Mouse (Mus musculus) embryonic facial prominence, embryonic 10.5 days (tissue): ENCODE data around the gene Prpsap1. TPM values are rescaled to one million over a fixed set of nuclear protein-coding genes. Genes with fewer than 3 reads are reported as not detected.

ENCODE experiments used
- DNase-seq: peaks from one replicate; pipeline ENCODE4 v3.0.0-alpha.2; 2017; ENCODE audit warnings: low spot score
- H3K27ac ChIP-seq: fragments of 300-500 bp; sonication (generic); replicated peaks from 2 replicates; pipeline ENCODE4 v1.5.1; 2016; ENCODE audit warnings: mild to moderate bottlenecking
- H3K27me3 ChIP-seq: fragments of 300-500 bp; sonication (generic); replicated peaks from 2 replicates; pipeline ENCODE4 v1.6.1; 2016; ENCODE audit warnings: low read depth, mild to moderate bottlenecking; ENCODE audit not compliant: poor library complexity, severe bottlenecking
- H3K36me3 ChIP-seq: fragments of 300-500 bp; sonication (generic); replicated peaks from 2 replicates; pipeline ENCODE4 v1.6.1; 2016; ENCODE audit warnings: mild to moderate bottlenecking, moderate library complexity
- H3K4me1 ChIP-seq: fragments of 300-500 bp; sonication (generic); 2 replicates; pipeline ENCODE4 v1.6.1; 2016
- H3K4me3 ChIP-seq: fragments of 300-500 bp; sonication (generic); 2 replicates; pipeline ENCODE4 v1.5.1; 2016; ENCODE audit warnings: mild to moderate bottlenecking, moderate library complexity
- H3K9me3 ChIP-seq: fragments of 300-500 bp; sonication (generic); 2 replicates; pipeline ENCODE4 v1.6.1; 2016; ENCODE audit warnings: mild to moderate bottlenecking
- WGBS: fragments of 180-500 bp; shearing (Covaris S2); methylation state at CpG from one replicate; pipeline ENCODE4 v1.1.7; 2016; 5-methylcytosine and 5-hydroxymethylcytosine counted together
- polyA plus RNA-seq: library from polyadenylated mRNA; unstranded; fragments of >200 nt; fragmentation: Nextera tagmentation; extraction: Ambion mirVana; gene quantifications from 2 replicates; pipeline ENCODE4 v1.2.1, GENCODE M21; 2016

The Prpsap1 gene
- 233 and 242 TPM in 2 replicates for polyA plus RNA-seq

DNA sequence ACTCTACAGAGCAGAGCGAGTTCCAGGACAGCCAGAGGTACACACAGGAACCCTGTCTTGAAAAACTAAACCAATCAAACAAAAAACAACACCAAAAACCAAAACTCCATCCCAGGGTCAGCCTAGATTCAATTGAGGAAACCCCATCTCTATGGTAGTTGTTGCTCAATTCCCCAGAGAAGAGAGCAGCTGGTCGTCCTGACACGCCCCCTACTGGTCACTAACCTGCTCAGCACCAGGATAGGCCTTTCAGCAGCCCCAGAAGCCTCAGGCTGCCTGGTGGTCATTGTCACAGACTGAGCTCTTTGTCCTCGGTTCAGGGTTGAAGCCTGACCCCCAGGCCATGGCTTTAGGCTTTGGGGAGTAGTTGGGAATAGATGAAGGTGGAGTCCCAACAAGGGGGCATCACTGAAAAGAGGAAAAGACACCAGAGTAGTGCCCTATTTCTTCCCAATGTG is at the start of gene Prpsap1:
Gene Prpsap1, minus strand, starts transcription at position 408 of the 458 bp plus-strand sequence.
- peaks cover under 1% of the 10 kb centered on the region for H3K36me3 ChIP-seq
- WGBS: 24% methylated on average over 4 of the region's 4 CpGs
- peak; percentile 69 for DNase-seq
- no peaks in the 10 kb centered on the region for H3K27me3 ChIP-seq
- H3K9me3 ChIP-seq: no peaks in the 10 kb centered on the region
- H3K4me3 ChIP-seq: peak within 1 kb of the TSS; percentile 13; the same call in 1 of the 2 replicates
- peaks cover 30% of the 10 kb centered on the region for H3K4me1 ChIP-seq
- peak within 1 kb of the TSS; percentile 49 for H3K27ac ChIP-seq

GRCm38 (mm10) chr11:116543110-116543509 is 49.1 kb upstream of the Prpsap1 start:
- 90% methylated on average over 4 of the region's 4 CpGs for WGBS
- peak; percentile 32 for DNase-seq
- Histone ChIP-seq H3K27ac (no peak overlapping the region), H3K36me3 (peaks cover 100% of the 10 kb centered on the region), H3K4me3 (no peak overlapping the region), H3K4me1 (peaks cover 17% of the 10 kb centered on the region), H3K9me3 (no peaks in the 10 kb centered on the region), H3K27me3 (no peaks in the 10 kb centered on the region)

- H3K4me1 ChIP-seq: peaks cover 19% of the 10 kb centered on the region
- no peak for DNase-seq
- peaks cover 96% of the 10 kb centered on the region for H3K36me3 ChIP-seq
- no peak overlapping the region for H3K4me3 ChIP-seq
- 92% methylated on average over 11 of the region's 11 CpGs for WGBS
- H3K9me3 ChIP-seq: no peaks in the 10 kb centered on the region
- no peaks in the 10 kb centered on the region for H3K27me3 ChIP-seq
- H3K27ac ChIP-seq: no peak overlapping the region
These were observed 47.2 kb upstream of the Prpsap1 start for GRCm38 (mm10) chr11:116541183-116541582.

DNA sequence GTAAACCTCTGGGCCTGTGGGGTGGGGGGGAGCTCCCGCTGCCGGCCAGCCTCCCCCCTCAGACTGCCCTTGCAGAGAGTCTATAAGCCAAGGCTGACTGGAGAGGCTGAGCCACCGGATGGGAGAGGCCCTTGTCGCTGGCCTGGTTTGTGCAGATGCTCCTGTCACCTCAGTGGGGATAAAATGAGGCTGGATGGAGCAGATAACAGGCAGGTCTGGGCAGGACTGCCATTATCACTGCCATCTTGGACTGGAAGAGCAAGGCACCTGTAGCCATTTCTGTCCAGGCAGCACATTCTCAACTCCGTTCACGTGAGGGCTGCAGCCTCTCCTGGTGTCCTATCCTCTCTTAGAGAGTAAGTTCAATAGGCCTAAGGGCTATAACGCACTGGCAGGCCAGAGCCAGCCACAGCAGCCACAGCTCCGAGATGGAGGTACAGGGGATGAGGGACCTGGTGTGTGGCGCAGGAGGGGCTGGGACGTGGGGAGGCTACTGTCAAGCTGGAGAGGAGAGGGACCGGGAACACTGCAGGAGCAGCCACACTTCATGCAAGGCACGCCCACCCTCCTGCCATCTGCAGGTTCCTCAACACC is 44.2 kb upstream of the Prpsap1 start:
- 0 out of 2 replicates have a peak overlapping the region, but pooled peaks have one; percentile 8 for H3K4me3 ChIP-seq
- H3K27ac ChIP-seq: no peak overlapping the region
- H3K4me1 ChIP-seq: peaks cover 42% of the 10 kb centered on the region
- no peaks in the 10 kb centered on the region for H3K9me3 ChIP-seq
- WGBS: 72% methylated on average over 12 of the region's 12 CpGs
- H3K27me3 ChIP-seq: peaks cover 25% of the 10 kb centered on the region
- DNase-seq: no peak
- H3K36me3 ChIP-seq: peaks cover 72% of the 10 kb centered on the region

DNA sequence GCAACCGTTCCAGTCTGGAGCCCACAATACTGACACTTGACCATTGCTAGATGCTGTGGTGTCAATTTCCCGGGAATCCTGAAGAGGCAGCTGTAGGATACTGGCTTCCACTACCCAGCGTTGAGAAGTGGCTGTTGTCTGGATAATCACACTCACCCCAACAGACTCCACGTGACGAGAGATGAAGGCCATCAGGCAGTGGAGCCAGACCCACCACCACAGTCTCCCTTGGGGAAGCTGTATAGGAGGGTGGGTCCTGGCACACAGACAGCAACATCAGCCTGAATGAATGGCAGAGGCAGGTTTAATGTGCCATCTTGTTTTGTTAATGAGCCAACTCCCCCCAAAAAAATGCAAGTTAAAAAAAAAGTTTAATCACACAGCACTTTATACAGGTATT is 43.4 kb upstream of the Prpsap1 start:
- Histone ChIP-seq H3K27me3 (peaks cover 33% of the 10 kb centered on the region), H3K27ac (no peak overlapping the region), H3K4me1 (peaks cover 50% of the 10 kb centered on the region), H3K9me3 (no peaks in the 10 kb centered on the region), H3K36me3 (peaks cover 64% of the 10 kb centered on the region), H3K4me3 (no peak overlapping the region)
- DNase-seq: no peak
- 79% methylated on average over 5 of the region's 5 CpGs for WGBS

- Histone ChIP-seq H3K27me3 (peaks cover 40% of the 10 kb centered on the region), H3K4me3 (no peak overlapping the region), H3K9me3 (no peaks in the 10 kb centered on the region), H3K36me3 (peaks cover 57% of the 10 kb centered on the region), H3K4me1 (peaks cover 57% of the 10 kb centered on the region), H3K27ac (no peak overlapping the region)
- WGBS: 92% methylated on average over 7 of the region's 7 CpGs
- DNase-seq: no peak
These were observed 42.7 kb upstream of the Prpsap1 start for GRCm38 (mm10) chr11:116536685-116537084.

DNA sequence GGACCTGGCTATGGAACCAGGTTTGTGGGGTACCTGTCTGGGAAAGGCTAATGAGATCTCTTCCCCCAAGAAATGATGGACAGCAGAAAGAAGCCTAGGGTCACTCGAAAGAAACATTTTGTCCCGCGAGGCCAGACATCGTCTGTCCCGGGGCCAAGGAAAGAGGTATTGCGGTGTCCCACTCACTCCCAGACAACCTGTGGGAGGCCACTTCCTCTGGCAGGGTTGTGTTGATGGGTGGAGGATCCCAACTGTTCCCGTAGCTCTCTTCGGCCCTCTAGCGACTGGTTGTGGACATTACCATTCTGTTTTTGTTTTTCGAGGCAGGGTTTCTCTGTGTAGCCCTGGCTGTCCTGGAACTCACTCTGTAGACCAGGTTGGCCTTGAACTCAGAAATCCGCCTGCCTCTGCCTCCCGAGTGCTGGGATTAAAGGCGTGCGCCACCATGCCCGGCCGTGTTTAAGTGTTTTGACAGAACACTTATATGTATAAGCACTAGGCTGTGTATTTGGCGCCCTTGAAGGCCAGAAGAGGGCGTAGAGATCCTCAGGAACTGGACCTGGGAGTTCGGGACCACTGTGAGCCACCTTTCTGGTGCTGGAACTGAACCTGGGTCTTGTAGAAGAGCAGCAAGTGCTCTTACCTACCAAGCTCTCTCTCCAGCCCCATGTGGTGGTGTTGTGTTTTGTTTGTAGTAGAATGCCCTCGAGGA is 40.3 kb upstream of the Prpsap1 start:
- no peak overlapping the region for H3K27ac ChIP-seq
- H3K4me1 ChIP-seq: peaks cover 72% of the 10 kb centered on the region
- DNase-seq: peak; percentile 82
- peaks cover 33% of the 10 kb centered on the region for H3K36me3 ChIP-seq
- H3K9me3 ChIP-seq: no peaks in the 10 kb centered on the region
- peaks cover 61% of the 10 kb centered on the region for H3K27me3 ChIP-seq
- 18% methylated on average over 20 of the region's 20 CpGs for WGBS
- H3K4me3 ChIP-seq: peak overlapping the region; percentile 64

DNA sequence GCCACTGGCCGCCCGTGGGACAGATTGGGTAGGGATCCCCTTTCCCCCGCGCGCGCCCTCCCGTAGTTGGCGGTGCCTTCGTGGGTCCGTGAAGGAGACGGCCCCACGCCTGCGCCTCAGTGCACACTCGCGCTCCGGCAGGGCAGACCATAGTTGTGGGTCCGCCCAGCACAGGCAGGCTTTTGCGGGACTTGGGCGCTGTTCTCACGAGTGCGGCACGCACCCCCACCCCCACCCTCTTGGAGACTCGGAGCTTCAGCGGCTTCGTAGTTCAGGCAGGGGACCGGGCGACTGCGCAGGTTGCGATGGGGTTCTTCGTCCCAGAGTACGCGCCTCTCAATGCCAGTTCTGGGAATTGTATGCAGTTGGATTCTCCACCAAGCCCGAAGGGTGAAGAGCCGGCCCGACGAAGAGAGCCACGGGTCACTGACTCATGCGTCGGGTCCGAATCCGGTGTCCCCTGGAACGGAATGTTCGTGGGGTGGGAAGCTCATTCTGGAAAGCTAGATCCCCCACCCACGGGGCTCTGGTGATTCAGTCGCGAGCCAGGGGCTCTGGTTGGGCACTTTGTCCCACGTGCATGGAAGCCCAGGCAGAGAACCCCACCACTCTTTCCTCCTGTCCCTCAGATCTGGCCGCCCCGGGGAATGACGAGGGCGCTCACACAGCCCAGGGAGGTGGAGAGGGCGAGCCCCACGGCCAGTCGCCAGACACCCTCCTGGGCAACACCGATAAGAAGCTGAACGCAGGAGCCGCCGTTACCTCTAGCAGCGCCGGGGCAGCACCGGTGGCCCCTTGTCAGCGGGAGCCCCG is 39.5 kb upstream of the Prpsap1 start:
- peaks cover 66% of the 10 kb centered on the region for H3K27me3 ChIP-seq
- H3K9me3 ChIP-seq: no peaks in the 10 kb centered on the region
- peak overlapping the region; percentile 48 for H3K27ac ChIP-seq
- WGBS: under 1% methylated on average over 63 of the region's 63 CpGs
- peaks cover 65% of the 10 kb centered on the region for H3K4me1 ChIP-seq
- peak; percentile 61 for DNase-seq
- peaks cover 25% of the 10 kb centered on the region for H3K36me3 ChIP-seq
- peak overlapping the region; percentile 64 for H3K4me3 ChIP-seq

GRCm38 (mm10) chr11:116532810-116533338 is 38.9 kb upstream of the Prpsap1 start:
- peak overlapping the region; percentile 48 for H3K27ac ChIP-seq
- H3K27me3 ChIP-seq: peaks cover 70% of the 10 kb centered on the region
- peaks cover 58% of the 10 kb centered on the region for H3K4me1 ChIP-seq
- DNase-seq: peak; percentile 75
- H3K36me3 ChIP-seq: peaks cover 18% of the 10 kb centered on the region
- H3K9me3 ChIP-seq: no peaks in the 10 kb centered on the region
- WGBS: under 1% methylated on average over 50 of the region's 50 CpGs
- peak overlapping the region; percentile 64 for H3K4me3 ChIP-seq

- Histone ChIP-seq H3K4me1 (peaks cover 58% of the 10 kb centered on the region), H3K27ac (peak overlapping the region; percentile 48), H3K27me3 (peaks cover 70% of the 10 kb centered on the region), H3K9me3 (no peaks in the 10 kb centered on the region), H3K4me3 (peak overlapping the region; percentile 64), H3K36me3 (peaks cover 14% of the 10 kb centered on the region)
- DNase-seq: peak; percentile 67
- under 1% methylated on average over 30 of the region's 30 CpGs for WGBS
These were observed 38.3 kb upstream of the Prpsap1 start for GRCm38 (mm10) chr11:116532262-116532809.

GRCm38 (mm10) chr11:116531371-116532191 is 37.6 kb upstream of the Prpsap1 start:
- Histone ChIP-seq H3K27ac (peak overlapping the region; percentile 81), H3K9me3 (no peaks in the 10 kb centered on the region), H3K36me3 (peaks cover 7% of the 10 kb centered on the region; the same call in 1 of the 2 replicates), H3K4me1 (peaks cover 58% of the 10 kb centered on the region), H3K27me3 (peaks cover 70% of the 10 kb centered on the region), H3K4me3 (peak overlapping the region; percentile 64)
- WGBS: 4% methylated on average over 48 of the region's 48 CpGs
- DNase-seq: peak; percentile 54
